Comparison of ENCODE assay signal across 20 mouse cellular contexts in the genomic region with DNA sequence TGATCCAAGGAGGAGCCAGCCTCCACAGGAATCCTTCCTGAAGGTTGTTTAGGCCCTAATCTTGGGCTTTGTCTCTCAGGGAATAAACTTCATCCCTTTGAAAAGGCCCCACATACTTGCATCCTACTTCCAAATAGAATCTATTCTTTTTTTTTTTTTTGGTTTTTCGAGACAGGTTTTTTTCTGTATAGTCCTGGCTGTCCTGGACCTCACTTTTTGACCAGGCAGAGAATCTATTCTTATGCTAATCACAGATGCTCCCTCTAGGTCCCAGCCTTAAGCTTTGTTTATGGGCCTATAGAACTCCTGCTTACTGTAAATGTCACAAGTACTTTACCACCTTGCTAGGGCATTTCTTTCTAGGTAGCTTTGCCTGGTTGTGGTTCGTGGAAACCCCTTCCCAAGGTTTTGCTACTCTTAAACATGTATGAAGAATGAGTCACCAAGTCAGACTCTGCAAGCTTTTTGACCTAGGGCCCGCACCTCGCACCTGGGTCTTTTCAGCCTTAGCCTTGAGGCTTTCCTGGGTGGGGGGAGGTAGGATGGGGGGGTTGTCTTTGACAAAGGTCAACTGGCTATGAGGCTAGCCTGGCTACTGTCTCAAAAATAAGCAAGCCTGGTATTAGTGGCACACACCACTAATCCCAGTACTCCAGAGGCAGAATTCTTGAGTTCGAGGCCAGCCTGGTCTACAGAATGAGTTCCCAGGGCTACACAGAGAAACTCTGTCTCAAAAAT.
"Had no signal": no experiment of that assay in that cellular context is flagged by ENCODE, and none has a peak within 500 bp of the region (broad histone marks: within the 10 kb centered on the region; RNA-seq: fewer than 3 reads in every experiment).

No protein-coding gene starts in this region.

- H3K4me2 ChIP-seq: lung, embryonic 15.5 days; midbrain, embryonic 11.5 days; midbrain, embryonic 13.5 days; midbrain, embryonic 15.5 days; neural tube, embryonic 13.5 days; neural tube, embryonic 15.5 days had no signal

- H3K9me3 ChIP-seq: lung, embryonic 15.5 days; midbrain, embryonic 13.5 days; midbrain, embryonic 15.5 days; neural tube, embryonic 13.5 days; neural tube, embryonic 15.5 days had no signal

- H3K9ac ChIP-seq: lung, embryonic 15.5 days; midbrain, embryonic 13.5 days; midbrain, embryonic 15.5 days; neural tube, embryonic 13.5 days; neural tube, embryonic 15.5 days had no signal

- H3K27me3 ChIP-seq: lung, embryonic 15.5 days; megakaryocyte, embryonic 14.5 days; midbrain, embryonic 13.5 days; midbrain, embryonic 15.5 days; neural tube, embryonic 13.5 days; neural tube, embryonic 15.5 days had no signal

- ATAC-seq: lung, postnatal 0 days; midbrain, embryonic 13.5 days; midbrain, embryonic 15.5 days had no signal

- H3K4me3 ChIP-seq: lung, embryonic 15.5 days; megakaryocyte, embryonic 14.5 days; midbrain, embryonic 13.5 days; midbrain, embryonic 15.5 days; myocyte; neural tube, embryonic 13.5 days; neural tube, embryonic 15.5 days had no signal

- DNase-seq: lung, adult 2 months; lung, postnatal 14 days; lung, postnatal 36 days; retina, postnatal 1 day; right cerebral cortex, adult 18-20 months; right cerebral cortex, postnatal 25 days; right cerebral cortex, postnatal 4 days; spleen, adult 18-20 months; thymus, adult 18-20 months; thymus, postnatal 36 days had no signal

- H3K36me3 ChIP-seq: lung, embryonic 15.5 days; midbrain, embryonic 13.5 days; midbrain, embryonic 15.5 days; neural tube, embryonic 13.5 days; neural tube, embryonic 15.5 days had no signal

- H3K27ac ChIP-seq: lung, embryonic 15.5 days; macrophage; midbrain, embryonic 13.5 days; midbrain, embryonic 15.5 days; neural tube, embryonic 13.5 days; neural tube, embryonic 15.5 days had no signal
